Mouse (Mus musculus) cortical plate, adult 2 months (tissue): Measurements from ENCODE around the gene Rab5c.

ENCODE experiments used
- CTCF ChIP-seq: fragments of 200-500 bp; IDR thresholded peaks from 2 replicates; pipeline ENCODE4 v1.5.1; 2011; ENCODE audit warnings: mild to moderate bottlenecking, control low read depth, low read length; ENCODE audit not compliant: insufficient read depth; ENCODE audit errors: extremely low read depth
- POLR2A ChIP-seq: fragments of 200-500 bp; IDR thresholded peaks from 2 replicates; pipeline ENCODE4 v1.6.1; 2011; ENCODE audit warnings: mild to moderate bottlenecking, low read length, control low read depth; ENCODE audit not compliant: insufficient read depth; ENCODE audit errors: extremely low read depth

DNA sequence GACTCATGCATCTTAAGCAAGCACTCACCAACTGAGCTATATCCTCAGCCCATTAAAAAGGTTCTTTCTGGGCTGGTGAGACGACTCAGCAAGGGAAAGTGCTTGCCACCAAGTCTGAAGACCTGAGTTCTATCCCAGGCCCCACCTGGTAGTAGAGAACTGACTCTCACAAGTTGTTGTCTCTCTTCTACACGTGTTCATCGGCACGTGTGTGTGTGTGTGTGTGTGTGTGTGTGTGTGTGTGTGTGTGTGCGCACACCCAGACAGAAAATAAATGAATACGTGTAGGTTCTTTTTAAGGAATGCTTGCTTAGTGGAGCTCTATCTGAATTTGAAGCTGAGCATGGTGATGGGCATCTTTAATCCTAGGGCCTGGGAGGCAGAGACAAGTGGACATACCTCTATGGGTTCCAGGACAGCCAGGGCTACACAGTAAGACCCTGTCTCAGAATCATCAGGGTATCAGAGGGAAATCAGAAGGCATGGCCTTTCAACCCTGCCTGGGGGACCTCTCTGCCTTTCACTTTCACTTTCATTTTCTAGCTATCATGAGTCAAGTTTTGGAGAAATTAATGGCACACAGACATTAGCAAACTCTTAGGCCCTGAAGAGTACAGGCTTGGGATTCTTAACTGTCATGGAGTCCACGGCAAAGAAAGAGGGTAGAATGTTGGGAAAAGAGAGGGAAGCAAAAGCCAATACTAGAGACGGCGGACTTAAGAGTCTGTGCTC, 2.7 kb downstream of the Rab5c start:
- TF ChIP-seq CTCF (no peak), POLR2A (no peak)
